Mouse (Mus musculus): ENCODE measurements around the gene Cpsf3.

- TF ChIP-seq CHD1 (IDR thresholded peaks at IDR 0.05; ENCODE audit: low read depth, low read length) (no peak), POLR2A (IDR thresholded peaks at IDR 0.05; ENCODE audit: control insufficient read depth in 1 of 2, insufficient read depth in 1 of 2, low read depth in 1 of 2, low read length in 2 of 2, poor library complexity in 1 of 2) (no peak), ZMIZ1 (IDR thresholded peaks at IDR 0.05; ENCODE audit: low read depth, low read length) (no peak), POLR2AphosphoS5 (IDR thresholded peaks at IDR 0.05; ENCODE audit: borderline replicate concordance, low read depth, low read length) (no peak), MYB (IDR thresholded peaks at IDR 0.05; ENCODE audit: low read depth, low read length) (no peak), CTCF (IDR thresholded peaks at IDR 0.05 in 2 of 3, conservative IDR thresholded peaks at IDR 0.05 in 1 of 3; ENCODE audit: control insufficient read depth in 1 of 3, insufficient read depth in 1 of 3, low read depth in 2 of 3, low read length in 3 of 3, poor library complexity in 1 of 3, severe bottlenecking in 1 of 3) (no peak), GABPA (IDR thresholded peaks at IDR 0.05; ENCODE audit: low read depth, low read length) (no peak), USF2 (IDR thresholded peaks at IDR 0.05; ENCODE audit: borderline replicate concordance in 1 of 2, insufficient read depth in 1 of 2, low read depth in 1 of 2, low read length in 2 of 2) (no peak), POLR2AphosphoS2 (IDR thresholded peaks at IDR 0.05; ENCODE audit: low read length) (no peak), MAZ (IDR thresholded peaks at IDR 0.05; ENCODE audit: low read depth, low read length) (no peak), NRF1 (IDR thresholded peaks at IDR 0.05; ENCODE audit: insufficient read depth, low read depth, low read length, poor library complexity, severe bottlenecking) (no peak)
These were observed 50.7 kb downstream of the Cpsf3 start for GRCm38 (mm10) chr12:21335869-21336268.

Data from MEL (cell line).